Mouse (Mus musculus) ES-E14 (cell line): ENCODE measurements around the gene Ablim1.

Source experiments
- CHD2 ChIP-seq: IDR thresholded peaks from 2 replicates; pipeline ENCODE4 v1.6.1; 2014; ENCODE audit warnings: mild to moderate bottlenecking, low read depth, low read length, inconsistent platforms
- HCFC1 ChIP-seq: IDR thresholded peaks from 2 replicates; pipeline ENCODE4 v1.6.1; 2012; ENCODE audit warnings: low read length, inconsistent platforms, borderline replicate concordance; ENCODE audit not compliant: insufficient read depth
- MAFK ChIP-seq: IDR thresholded peaks from 2 replicates; pipeline ENCODE4 v1.6.1; 2014; ENCODE audit warnings: mild to moderate bottlenecking, low read depth, low read length, inconsistent platforms; ENCODE audit not compliant: insufficient read depth
- ZC3H11A ChIP-seq: IDR thresholded peaks from 2 replicates; pipeline ENCODE4 v1.6.1; 2012; ENCODE audit warnings: low read depth, mild to moderate bottlenecking, inconsistent platforms, low read length, borderline replicate concordance

DNA sequence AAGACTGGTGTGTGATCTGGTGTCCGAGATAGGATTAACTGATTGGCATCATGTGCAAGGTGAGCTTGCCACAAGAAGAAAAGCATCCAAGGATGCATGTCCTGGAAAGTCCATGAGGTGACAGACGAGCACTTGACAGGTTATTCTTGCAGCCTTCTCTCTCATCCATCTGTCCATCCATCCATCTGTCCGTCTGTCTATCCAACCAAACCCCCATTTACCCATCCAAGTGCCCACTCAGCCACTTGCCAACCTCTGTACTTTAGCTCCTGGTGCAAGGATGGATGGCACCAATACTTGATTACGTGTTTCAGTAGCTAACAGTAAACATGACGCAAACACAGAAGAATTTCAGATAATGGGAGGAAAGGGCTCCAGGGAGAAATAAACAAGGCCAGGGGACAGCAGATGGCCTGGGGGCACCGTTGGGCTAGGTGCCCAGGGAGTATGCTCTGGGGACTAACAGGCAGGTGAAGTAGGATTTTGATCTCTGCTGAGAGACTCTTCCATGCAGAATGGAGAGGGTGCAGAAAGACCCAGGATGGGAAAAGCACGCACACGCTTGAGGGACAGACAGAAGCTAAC is 202.4 kb downstream of the Ablim1 start:
- TF ChIP-seq ZC3H11A (no peak), CHD2 (no peak), HCFC1 (no peak), MAFK (no peak)
